Mouse (Mus musculus) monocyte, adult 5-6 weeks (primary cell): ENCODE data around the gene Slfn8. TPM values are rescaled to one million over a fixed set of nuclear protein-coding genes. Genes with fewer than 3 reads are reported as not detected.
A peak's percentile ranks its signal among the peaks of the same experiment; 100 is the strongest.

Experiments
- ATAC-seq: fragments of 153-309, 156-312 bp; replicated peaks from 2 replicates; pipeline ENCODE4 v1.8.0; 2017; ENCODE audit warnings: mild to moderate bottlenecking; ENCODE audit not compliant: low TSS enrichment, insufficient number of reproducible peaks, severe bottlenecking, poor library complexity, low FRiP score
- total RNA-seq: library from RNA; stranded (forward); fragments of 200-1000, 200-491, 200-594 nt; gene quantifications from 3 replicates; pipeline ENCODE4 v1.2.3, GENCODE M21; 2017

Gene Slfn8
- total RNA-seq, 1 experiment from 2014 or later = 32.7 TPM

GRCm38 (mm10) chr11:82952612-82953542, 67.7 kb downstream of the Slfn8 start:
- peak; percentile 92 for ATAC-seq

Other genes starting within 250 kb of the Slfn8 start
- 18.8 to 33.3 TPM (median 29.5 TPM) in 3 replicates for gene Lig3, start 239.7 kb downstream of the Slfn8 start, total RNA-seq
- gene Rffl, start 149.6 kb downstream of the Slfn8 start, total RNA-seq = 13.3 to 17.8 TPM (median 16.3 TPM) in 3 replicates
- gene Rad51d, start 130.2 kb downstream of the Slfn8 start, total RNA-seq = 7.7 to 17.1 TPM (median 16.1 TPM) in 3 replicates
- not detected in 3 replicates for gene Fndc8, start 128.7 kb downstream of the Slfn8 start, total RNA-seq
- 0.85 to 13.1 TPM (median 3.6 TPM) in 3 replicates for gene Nle1, start 112.4 kb downstream of the Slfn8 start, total RNA-seq
- gene Unc45b, start 110.3 kb downstream of the Slfn8 start, total RNA-seq = not detected in 3 replicates
- 16.5 to 25.2 TPM (median 20.3 TPM) in 3 replicates for gene Slfn5, start 69.5 kb downstream of the Slfn8 start, total RNA-seq
- gene Slfn9, start 29.0 kb downstream of the Slfn8 start, total RNA-seq = 7.5 to 17.2 TPM (median 7.7 TPM) in 3 replicates
- gene Slfn2, start 44.3 kb upstream of the Slfn8 start, total RNA-seq = 546 to 771 TPM (median 642 TPM) in 3 replicates
- 23.8 to 42.1 TPM (median 29.4 TPM) in 3 replicates for gene Slfn1, start 96.0 kb upstream of the Slfn8 start, total RNA-seq
- gene Slfn4, start 154.4 kb upstream of the Slfn8 start, total RNA-seq = 1.9 to 3.6 TPM (median 2.7 TPM) in 3 replicates
- 3.3 to 5.2 TPM (median 3.9 TPM) in 3 replicates for gene Slfn3, start 170.5 kb upstream of the Slfn8 start, total RNA-seq